Mouse (Mus musculus): Measurements from ENCODE around the gene Rela. TPM values are rescaled to one million over a fixed set of nuclear protein-coding genes. Genes with fewer than 3 reads are reported as not detected.
"Not testable (repeated sequence)": the region's sequence is repeated elsewhere in the genome, so short reads cannot be mapped to it uniquely, and the experiment has no call there.

Rela gene
- total RNA-seq, 2 experiments from 2014 or later, result 54.1 to 55.7 TPM

- no peak for DNase-seq
Observed at GRCm38 (mm10) chr19:5664669-5665257, 27.5 kb downstream of the Rela start.

GRCm38 (mm10) chr19:5665465-5665864, 28.2 kb downstream of the Rela start:
- DNase-seq, result no peak

GRCm38 (mm10) chr19:5666386-5666785, 29.1 kb downstream of the Rela start:
- no peak for DNase-seq

GRCm38 (mm10) chr19:5668372-5668771, 31.1 kb downstream of the Rela start:
- peak; percentile 53 for DNase-seq

GRCm38 (mm10) chr19:5680432-5680831, 43.1 kb downstream of the Rela start:
- DNase-seq, result peak; percentile 63

GRCm38 (mm10) chr19:5684236-5684635, 47.0 kb downstream of the Rela start:
- DNase-seq, result no peak

GRCm38 (mm10) chr19:5684985-5685384, 47.7 kb downstream of the Rela start:
- DNase-seq, result no peak

- DNase-seq, result no peak
Observed at GRCm38 (mm10) chr19:5685431-5685830, 48.1 kb downstream of the Rela start.

GRCm38 (mm10) chr19:5685861-5686260, 48.6 kb downstream of the Rela start:
- DNase-seq, result no peak

GRCm38 (mm10) chr19:5686437-5686836, 49.2 kb downstream of the Rela start:
- DNase-seq, result no peak

- not testable (repeated sequence) for DNase-seq
Observed at GRCm38 (mm10) chr19:5686954-5687353, 49.7 kb downstream of the Rela start.

- no peak for DNase-seq
Observed at GRCm38 (mm10) chr19:5687738-5688137, 50.5 kb downstream of the Rela start.

GRCm38 (mm10) chr19:5688200-5689087, 51.2 kb downstream of the Rela start, which contains the start of the genes Map3k11 and Pcnx3:
Map3k11 (plus strand) TSS chr19:5688742.
Pcnx3 (minus strand) TSS chr19:5688908.
- peak; percentile 97 for DNase-seq

- no peak for DNase-seq
Observed at GRCm38 (mm10) chr19:5689088-5689428, 51.8 kb downstream of the Rela start.

GRCm38 (mm10) chr19:5689565-5690342, 52.5 kb downstream of the Rela start:
- DNase-seq, result peak; percentile 94

GRCm38 (mm10) chr19:5690343-5690735, 53.1 kb downstream of the Rela start:
- no peak for DNase-seq

- DNase-seq, result no peak
Observed at GRCm38 (mm10) chr19:5691601-5692000, 54.3 kb downstream of the Rela start.

GRCm38 (mm10) chr19:5692086-5692912, 55.0 kb downstream of the Rela start:
- DNase-seq, result peak; percentile 64

GRCm38 (mm10) chr19:5692913-5693396, 55.7 kb downstream of the Rela start:
- DNase-seq, result no peak

- no peak for DNase-seq
Observed at GRCm38 (mm10) chr19:5693801-5694200, 56.5 kb downstream of the Rela start.

- DNase-seq, result no peak
Observed at GRCm38 (mm10) chr19:5695849-5696462, 58.7 kb downstream of the Rela start.
